Mouse (Mus musculus): ENCODE measurements around the gene Top3a. TPM values are rescaled to one million over a fixed set of nuclear protein-coding genes. Genes with fewer than 3 reads are reported as not detected.
A peak's percentile ranks its signal among the peaks of the same experiment; 100 is the strongest.

Gene Top3a
- polyA plus RNA-seq, 1 experiment: 5.7 TPM

DNA sequence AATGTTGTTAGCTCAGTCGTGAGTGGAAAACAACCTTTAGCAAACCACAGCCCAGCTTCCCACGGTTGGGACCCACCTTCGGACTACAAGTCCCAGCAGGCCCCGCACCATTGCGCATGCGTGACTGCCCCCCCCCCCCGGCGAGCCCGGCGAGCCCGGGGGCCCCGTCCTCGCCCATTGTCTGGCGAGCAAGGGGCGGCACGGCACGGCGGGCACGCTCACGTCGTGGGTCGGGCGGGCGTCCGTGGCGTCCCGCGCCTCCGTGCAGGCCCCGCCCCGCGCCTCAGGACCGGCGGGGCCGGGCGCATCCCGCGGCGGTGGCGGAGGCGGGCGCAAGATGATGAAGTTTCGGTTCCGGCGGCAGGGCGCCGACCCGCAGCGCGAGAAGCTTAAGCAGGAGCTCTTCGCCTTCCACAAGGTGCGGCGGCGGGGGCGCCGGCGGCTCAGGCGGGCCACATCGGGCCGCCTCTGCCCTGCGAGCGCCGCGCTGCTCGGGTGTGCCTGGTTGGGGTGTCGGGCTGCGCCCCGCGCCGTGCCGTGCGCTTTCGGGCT lies 77.6 kb downstream of the Top3a start, which contains the start of gene Llgl1:
Gene Llgl1 (plus strand): TSS at position 200 of the 552 bp plus-strand sequence.
- TF ChIP-seq POLR2AphosphoS2 (IDR thresholded peaks at IDR 0.05; ENCODE audit: insufficient read length, low read depth) (peak; percentile 39), POLR2A (IDR thresholded peaks at IDR 0.05; ENCODE audit: insufficient read length, low read depth) (peak; percentile 67), MAX (IDR thresholded peaks at IDR 0.05; ENCODE audit: low read depth) (no peak)
- Histone ChIP-seq H3ac (ENCODE audit: control insufficient read depth, insufficient read length) (peak within 1 kb of the TSS; percentile 55), H3K36me3 (ENCODE audit: control insufficient read depth, insufficient read depth) (no peaks in the 10 kb centered on the region), H3K27me3 (ENCODE audit: control insufficient read depth, insufficient read depth, insufficient read length) (peaks cover 4% of the 10 kb centered on the region), H3K79me2 (ENCODE audit: control insufficient read depth, insufficient read depth) (peaks cover 44% of the 10 kb centered on the region), H3K4me2 (ENCODE audit: low read depth) (peak within 1 kb of the TSS; percentile 95), H3K4me3 (peak within 1 kb of the TSS; percentile 55)

GRCm38 (mm10) chr11:60698806-60699523 lies 78.2 kb downstream of the Top3a start:
- peak overlapping the region; percentile 55 for H3K4me3 ChIP-seq
- TF ChIP-seq USF1 (IDR thresholded peaks at IDR 0.05; ENCODE audit: low read depth) (no peak), REST (IDR thresholded peaks at IDR 0.05; ENCODE audit: insufficient read depth, insufficient read length) (no peak), POLR2AphosphoS2 (IDR thresholded peaks at IDR 0.05; ENCODE audit: insufficient read length, low read depth) (peak; percentile 52), POLR2A (IDR thresholded peaks at IDR 0.05; ENCODE audit: insufficient read length, low read depth) (peak; percentile 56), CEBPB (IDR thresholded peaks at IDR 0.05; ENCODE audit: insufficient read depth, poor library complexity, severe bottlenecking) (no peak)
- peaks cover 39% of the 10 kb centered on the region for H3K79me2 ChIP-seq (ENCODE audit: control insufficient read depth, insufficient read depth)
- peaks cover 5% of the 10 kb centered on the region for H3K27me3 ChIP-seq (ENCODE audit: control insufficient read depth, insufficient read depth, insufficient read length)
- peak overlapping the region; percentile 95 for H3K4me2 ChIP-seq (ENCODE audit: low read depth)
- H3K36me3 ChIP-seq (ENCODE audit: control insufficient read depth, insufficient read depth): no peaks in the 10 kb centered on the region
- H3ac ChIP-seq (ENCODE audit: control insufficient read depth, insufficient read length): peak overlapping the region; percentile 55

GRCm38 (mm10) chr11:60697561-60697960 lies 79.6 kb downstream of the Top3a start:
- Histone ChIP-seq H3K36me3 (ENCODE audit: control insufficient read depth, insufficient read depth) (no peaks in the 10 kb centered on the region), H3K4me2 (ENCODE audit: low read depth) (no peak overlapping the region), H3K27me3 (ENCODE audit: control insufficient read depth, insufficient read depth, insufficient read length) (peaks cover 5% of the 10 kb centered on the region), H3K4me3 (no peak overlapping the region), H3K79me2 (ENCODE audit: control insufficient read depth, insufficient read depth) (peaks cover 25% of the 10 kb centered on the region), H3ac (ENCODE audit: control insufficient read depth, insufficient read length) (no peak overlapping the region)
- TF ChIP-seq SRF (IDR thresholded peaks at IDR 0.05; ENCODE audit: control insufficient read depth, insufficient read length, low read depth) (no peak), TCF3 (IDR thresholded peaks at IDR 0.05; ENCODE audit: insufficient read length, low read depth) (no peak), POLR2AphosphoS2 (IDR thresholded peaks at IDR 0.05; ENCODE audit: insufficient read length, low read depth) (no peak), POLR2A (IDR thresholded peaks at IDR 0.05; ENCODE audit: insufficient read length, low read depth) (no peak), MYOD1 (IDR thresholded peaks at IDR 0.05; ENCODE audit: control insufficient read depth in 1 of 3, insufficient read length in 2 of 3, low read depth in 2 of 3) (no peak), E2F4 (IDR thresholded peaks at IDR 0.05; ENCODE audit: insufficient read depth) (no peak), TCF12 (IDR thresholded peaks at IDR 0.05; ENCODE audit: insufficient read depth, poor library complexity, severe bottlenecking) (no peak), MYOG (IDR thresholded peaks at IDR 0.05; ENCODE audit: control insufficient read depth in 1 of 3, insufficient read depth in 1 of 3, insufficient read length in 2 of 3, low read depth in 2 of 3) (no peak), MAX (IDR thresholded peaks at IDR 0.05; ENCODE audit: low read depth) (no peak), CEBPB (IDR thresholded peaks at IDR 0.05; ENCODE audit: insufficient read depth, poor library complexity, severe bottlenecking) (no peak), REST (IDR thresholded peaks at IDR 0.05; ENCODE audit: insufficient read depth, insufficient read length) (no peak), USF1 (IDR thresholded peaks at IDR 0.05; ENCODE audit: low read depth) (no peak)

DNA sequence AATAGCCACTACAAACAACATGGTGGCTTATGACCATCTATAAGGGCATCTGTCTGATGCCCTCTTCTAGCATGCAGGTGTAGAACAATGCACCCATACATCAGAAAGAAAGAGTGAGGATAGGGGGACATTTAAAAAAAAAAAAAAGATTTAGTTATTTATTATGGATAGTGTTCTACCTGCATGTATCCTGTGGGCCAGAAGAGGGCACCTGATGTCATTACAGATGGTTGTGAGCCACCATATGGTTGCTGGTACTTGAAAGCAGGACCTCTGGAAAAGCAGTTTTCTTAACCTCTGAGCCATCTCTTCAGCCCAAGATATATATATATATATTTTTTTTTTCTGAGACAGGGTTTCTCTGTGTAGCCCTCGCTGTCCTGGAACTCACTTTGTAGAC lies 81.0 kb downstream of the Top3a start:
- H3K27me3 ChIP-seq (ENCODE audit: control insufficient read depth, insufficient read depth, insufficient read length): peaks cover 5% of the 10 kb centered on the region
- peaks cover 11% of the 10 kb centered on the region for H3K79me2 ChIP-seq (ENCODE audit: control insufficient read depth, insufficient read depth)
- no peak overlapping the region for H3K4me3 ChIP-seq
- no peak for TF ChIP-seq MAX (IDR thresholded peaks at IDR 0.05; ENCODE audit: low read depth)
- TF ChIP-seq USF1 (IDR thresholded peaks at IDR 0.05; ENCODE audit: low read depth): no peak
- no peak overlapping the region for H3K4me2 ChIP-seq (ENCODE audit: low read depth)
- no peaks in the 10 kb centered on the region for H3K36me3 ChIP-seq (ENCODE audit: control insufficient read depth, insufficient read depth)
- H3ac ChIP-seq (ENCODE audit: control insufficient read depth, insufficient read length): no peak overlapping the region

Other genes starting within 250 kb of the Top3a start
- gene Alkbh5, start 241.0 kb downstream of the Top3a start, polyA plus RNA-seq (2012; fragmentation: generic; extraction: Trizol): 23.5 TPM
- 33.4 TPM for gene Llgl1, start 77.6 kb downstream of the Top3a start, polyA plus RNA-seq (2012; fragmentation: generic; extraction: Trizol)
- gene Flii, start 50.1 kb downstream of the Top3a start, polyA plus RNA-seq (2012; fragmentation: generic; extraction: Trizol): 247 TPM
- gene Mief2, start 49.0 kb downstream of the Top3a start, polyA plus RNA-seq (2012; fragmentation: generic; extraction: Trizol): 49.7 TPM
- 9.2 TPM for gene Smcr8, start 159 bp upstream of the Top3a start, polyA plus RNA-seq (2012; fragmentation: generic; extraction: Trizol)
- gene Shmt1, start 34.4 kb upstream of the Top3a start, polyA plus RNA-seq (2012; fragmentation: generic; extraction: Trizol): 6.6 TPM
- gene Dhrs7b, start 53.3 kb upstream of the Top3a start, polyA plus RNA-seq (2012; fragmentation: generic; extraction: Trizol): 51.2 TPM
- gene Tmem11, start 101.9 kb upstream of the Top3a start, polyA plus RNA-seq (2012; fragmentation: generic; extraction: Trizol): 68.7 TPM
- 20.0 TPM for gene Natd1, start 137.4 kb upstream of the Top3a start, polyA plus RNA-seq (2012; fragmentation: generic; extraction: Trizol)
- gene Map2k3, start 154.7 kb upstream of the Top3a start, polyA plus RNA-seq (2012; fragmentation: generic; extraction: Trizol): 68.5 TPM
- gene Kcnj12, start 245.2 kb upstream of the Top3a start, polyA plus RNA-seq (2012; fragmentation: generic; extraction: Trizol): 12.5 TPM

Measured in myocyte (in vitro differentiated cells).